ENCODE assay signal across 8 mouse cellular contexts in the genomic region with DNA sequence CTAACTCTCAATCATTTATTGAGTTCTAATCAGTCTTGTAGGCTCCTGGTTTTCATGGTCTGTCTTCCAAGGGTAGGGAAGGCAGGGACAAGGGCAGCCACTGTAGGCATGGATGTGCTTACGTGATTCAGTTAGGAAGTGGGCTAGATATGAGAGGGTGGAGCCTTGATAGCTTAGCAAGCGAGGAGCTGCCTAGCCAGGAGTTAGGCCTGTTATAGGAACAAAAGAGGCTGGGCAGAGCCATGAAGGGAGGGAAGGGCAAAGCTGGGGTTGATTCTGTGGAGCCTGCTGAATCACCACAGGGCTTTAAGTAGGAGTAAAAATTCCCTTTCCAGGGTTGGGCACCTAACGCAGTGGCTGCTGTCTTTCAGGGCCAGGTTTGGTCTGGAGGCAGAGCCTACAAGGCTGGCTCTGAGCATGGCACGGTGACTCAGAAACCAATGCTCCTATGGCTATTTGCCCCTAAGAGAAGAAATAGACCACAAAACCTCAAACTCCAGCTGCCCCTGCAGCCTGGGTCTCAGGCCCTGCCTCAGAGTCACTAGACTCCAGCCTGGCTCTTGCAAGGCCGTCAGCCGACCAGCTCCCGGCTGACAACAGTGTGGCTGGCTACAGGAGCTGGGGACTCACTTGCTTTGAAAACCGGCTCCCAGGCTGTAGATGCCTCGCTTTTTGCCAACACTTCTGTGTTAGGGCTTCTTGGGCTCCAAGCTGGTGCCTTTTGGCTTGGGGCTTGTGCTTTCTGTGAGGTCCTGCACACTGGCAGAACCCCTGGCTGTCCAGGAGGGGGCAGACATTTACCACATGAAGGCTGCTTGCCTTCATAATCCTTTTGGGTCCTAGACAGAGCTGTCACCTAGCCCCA.
DNase-seq lines count a peak whose midpoint lies in the region; ATAC-seq and TF ChIP-seq lines count a peak whose summit lies in the region.

No protein-coding gene starts in this region.

- TF ChIP-seq EP300 in ES-Bruce4 (IDR thresholded peaks at IDR 0.05; ENCODE audit: insufficient read depth, low read depth, low read length), result no peak

- H3K9ac ChIP-seq in ES-Bruce4 (ENCODE audit: low read depth, poor library complexity, severe bottlenecking), result no peak overlapping the region
- H3K9ac ChIP-seq in heart, embryonic 11.5 days (ENCODE audit: low read depth, low read length), result peak overlapping the region; percentile 65
- no peak overlapping the region for H3K9ac ChIP-seq in kidney, postnatal 0 days (ENCODE audit: low read depth, low read length)

- H3K4me1 ChIP-seq in ES-Bruce4 (ENCODE audit: control insufficient read depth, insufficient read depth, low read length), result peaks cover 3% of the 10 kb centered on the region
- H3K4me1 ChIP-seq in heart, embryonic 11.5 days (ENCODE audit: control insufficient read depth, insufficient read depth, low read length), result peaks cover 50% of the 10 kb centered on the region
- peaks cover 16% of the 10 kb centered on the region for H3K4me1 ChIP-seq in kidney, postnatal 0 days (replicated peaks; ENCODE audit: insufficient read depth, low read length)

- H3K27ac ChIP-seq in ES-Bruce4 (ENCODE audit: insufficient read depth, low read length), result no peak overlapping the region
- H3K27ac ChIP-seq in heart, embryonic 11.5 days (ENCODE audit: low read depth, low read length), result peak overlapping the region; percentile 91
- no peak overlapping the region for H3K27ac ChIP-seq in kidney, postnatal 0 days

- no peaks in the 10 kb centered on the region for H3K9me3 ChIP-seq in ES-Bruce4 (replicated peaks; ENCODE audit: control insufficient read depth, insufficient read depth, low read length, poor library complexity, severe bottlenecking)
- peaks cover 3% of the 10 kb centered on the region; the same call in 1 of the 2 replicates for H3K9me3 ChIP-seq in heart, embryonic 11.5 days (replicated peaks; ENCODE audit: control insufficient read depth, low read length)
- no peaks in the 10 kb centered on the region for H3K9me3 ChIP-seq in kidney, postnatal 0 days (replicated peaks; ENCODE audit: low read length)

- ATAC-seq in heart, embryonic 11.5 days (replicated peaks; ENCODE audit: insufficient number of reproducible peaks, low FRiP score, low TSS enrichment), result 0 out of 2 replicates have a peak, but pooled peaks have one; percentile 40
- 0 out of 2 replicates have a peak, but pooled peaks have one; percentile 29 for ATAC-seq in kidney, postnatal 0 days (replicated peaks; ENCODE audit: low FRiP score, low read depth)

- no peak overlapping the region for H3K4me2 ChIP-seq in heart, embryonic 11.5 days
- H3K4me2 ChIP-seq in kidney, postnatal 0 days (ENCODE audit: low read length), result no peak overlapping the region

- no peak for TF ChIP-seq POLR2A in ES-Bruce4 (IDR thresholded peaks at IDR 0.05; ENCODE audit: insufficient read depth, low read length)

- TF ChIP-seq CTCF in ES-Bruce4 (IDR thresholded peaks at IDR 0.05; ENCODE audit: low read depth, low read length), result peak; percentile 88
- TF ChIP-seq CTCF in kidney, postnatal 0 days (IDR thresholded peaks at IDR 0.05; ENCODE audit: low read depth), result peak; percentile 82

- WGBS in heart, embryonic 11.5 days (ENCODE audit: insufficient replicate concordance), result 41% methylated on average over 9 of the region's 9 CpGs
- WGBS in kidney, postnatal 0 days, result 68% methylated on average over 9 of the region's 9 CpGs

- peak; percentile 54 for DNase-seq in gastrocnemius, adult 18-20 months (ENCODE audit: low spot score)
- no peak for DNase-seq in gastrocnemius, postnatal 10 days
- peak; percentile 85 to 87 for DNase-seq in cerebellum, postnatal 10 days
- DNase-seq in kidney, postnatal 0 days (ENCODE audit: low spot score), result peak; percentile 75
- peak; percentile 47 for DNase-seq in lung, postnatal 14 days
- DNase-seq in testis, postnatal 10 days (ENCODE audit: low spot score), result peak; percentile 68

- no peaks in the 10 kb centered on the region for H3K36me3 ChIP-seq in ES-Bruce4 (ENCODE audit: control insufficient read depth, insufficient read depth, low read length, poor library complexity, severe bottlenecking)
- H3K36me3 ChIP-seq in heart, embryonic 11.5 days (ENCODE audit: control insufficient read depth, insufficient read depth, low read length), result peaks cover 9% of the 10 kb centered on the region
- H3K36me3 ChIP-seq in kidney, postnatal 0 days (ENCODE audit: insufficient read depth, low read length), result no peaks in the 10 kb centered on the region

- H3K4me3 ChIP-seq in ES-Bruce4 (ENCODE audit: low read depth, low read length), result no peak overlapping the region
- H3K4me3 ChIP-seq in heart, embryonic 11.5 days (ENCODE audit: low read depth, low read length), result no peak overlapping the region
- H3K4me3 ChIP-seq in kidney, postnatal 0 days (replicated peaks; ENCODE audit: low read depth, low read length), result no peak overlapping the region

- H3K27me3 ChIP-seq in ES-Bruce4 (ENCODE audit: control insufficient read depth, insufficient read depth, low read length, poor library complexity, severe bottlenecking), result no peaks in the 10 kb centered on the region
- no peaks in the 10 kb centered on the region for H3K27me3 ChIP-seq in heart, embryonic 11.5 days (ENCODE audit: control insufficient read depth, insufficient read depth, low read length)
- no peaks in the 10 kb centered on the region for H3K27me3 ChIP-seq in kidney, postnatal 0 days (ENCODE audit: insufficient read depth, low read length)
